Mouse (Mus musculus) embryonic fibroblast, embryonic 13.5 days (primary cell): ENCODE results near the gene Ccdc136.

ENCODE experiments used
- CTCF ChIP-seq: IDR thresholded peaks from 2 replicates; pipeline ENCODE4 v1.5.1; 2011; ENCODE audit warnings: mild to moderate bottlenecking, control low read depth, low read length, moderate library complexity, borderline replicate concordance; ENCODE audit not compliant: insufficient read depth
- POLR2A ChIP-seq: IDR thresholded peaks from 2 replicates; pipeline ENCODE4 v1.6.1; 2011; ENCODE audit warnings: low read depth, mild to moderate bottlenecking, control low read depth, low read length, moderate library complexity

- TF ChIP-seq POLR2A (no peak), CTCF (no peak)
These were observed 53.7 kb downstream of the Ccdc136 start for GRCm38 (mm10) chr6:29449858-29450257.
